Mouse (Mus musculus): ENCODE results near the gene Zfp213. TPM values are rescaled to one million over a fixed set of nuclear protein-coding genes. Genes with fewer than 3 reads are reported as not detected.

The Zfp213 gene
- polyA plus RNA-seq, 1 experiment = not detected

GRCm38 (mm10) chr17:23564368-23564715 lies 304 bp upstream of the Zfp213 start:
- Histone ChIP-seq H3K4me3 (ENCODE audit: insufficient read depth, low read depth, low read length) (peak overlapping the region; percentile 98), H3K4me1 (ENCODE audit: control insufficient read depth, insufficient read depth, low read length) (peaks cover 3% of the 10 kb centered on the region; the same call in 1 of the 2 replicates), H3K27ac (ENCODE audit: insufficient read depth, low read depth, low read length) (peak overlapping the region; percentile 84)
- TF ChIP-seq POLR2A (IDR thresholded peaks at IDR 0.05; ENCODE audit: insufficient read depth, low read depth, low read length) = no peak
- TF ChIP-seq CTCF (IDR thresholded peaks at IDR 0.05; ENCODE audit: insufficient read depth, low read depth, low read length) = no peak
- WGBS = 0% methylated on average over 8 of the region's 8 CpGs

GRCm38 (mm10) chr17:23559767-23560166 lies 4.3 kb downstream of the Zfp213 start:
- Histone ChIP-seq H3K4me3 (ENCODE audit: insufficient read depth, low read depth, low read length) (no peak overlapping the region), H3K27ac (ENCODE audit: insufficient read depth, low read depth, low read length) (no peak overlapping the region), H3K4me1 (ENCODE audit: control insufficient read depth, insufficient read depth, low read length) (peaks cover 3% of the 10 kb centered on the region; the same call in 1 of the 2 replicates)
- TF ChIP-seq POLR2A (IDR thresholded peaks at IDR 0.05; ENCODE audit: insufficient read depth, low read depth, low read length) (no peak), CTCF (IDR thresholded peaks at IDR 0.05; ENCODE audit: insufficient read depth, low read depth, low read length) (no peak)
- WGBS = 50% methylated on average over 11 of the region's 11 CpGs

GRCm38 (mm10) chr17:23555243-23555916 lies 8.7 kb downstream of the Zfp213 start:
- TF ChIP-seq CTCF (IDR thresholded peaks at IDR 0.05; ENCODE audit: insufficient read depth, low read depth, low read length) = no peak
- no peak for TF ChIP-seq POLR2A (IDR thresholded peaks at IDR 0.05; ENCODE audit: insufficient read depth, low read depth, low read length)
- 78% methylated on average over 7 of the region's 7 CpGs for WGBS

GRCm38 (mm10) chr17:23554321-23554720 lies 9.7 kb downstream of the Zfp213 start:
- TF ChIP-seq POLR2A (IDR thresholded peaks at IDR 0.05; ENCODE audit: insufficient read depth, low read depth, low read length) = no peak
- TF ChIP-seq CTCF (IDR thresholded peaks at IDR 0.05; ENCODE audit: insufficient read depth, low read depth, low read length) = no peak
- peaks cover 3% of the 10 kb centered on the region; the same call in 1 of the 2 replicates for H3K4me1 ChIP-seq (ENCODE audit: control insufficient read depth, insufficient read depth, low read length)
- no peak overlapping the region for H3K27ac ChIP-seq (ENCODE audit: insufficient read depth, low read depth, low read length)
- no peak overlapping the region for H3K4me3 ChIP-seq (ENCODE audit: insufficient read depth, low read depth, low read length)

More at GRCm38 (mm10) chr17:23555243-23555916, 8.7 kb downstream of the Zfp213 start:
- no peak overlapping the region for H3K27ac ChIP-seq (ENCODE audit: insufficient read depth, low read depth, low read length)
- H3K4me1 ChIP-seq (ENCODE audit: control insufficient read depth, insufficient read depth, low read length) = peaks cover 6% of the 10 kb centered on the region; the same call in 1 of the 2 replicates
- H3K4me3 ChIP-seq (ENCODE audit: insufficient read depth, low read depth, low read length) = no peak overlapping the region

- H3K4me1 ChIP-seq (ENCODE audit: control insufficient read depth, insufficient read depth, low read length) = peaks cover 3% of the 10 kb centered on the region; the same call in 1 of the 2 replicates
- 72% methylated on average over 1 of the region's 1 CpGs for WGBS
- no peak overlapping the region for H3K27ac ChIP-seq (ENCODE audit: insufficient read depth, low read depth, low read length)
- no peak overlapping the region for H3K4me3 ChIP-seq (ENCODE audit: insufficient read depth, low read depth, low read length)
- TF ChIP-seq POLR2A (IDR thresholded peaks at IDR 0.05; ENCODE audit: insufficient read depth, low read depth, low read length) = no peak
- TF ChIP-seq CTCF (IDR thresholded peaks at IDR 0.05; ENCODE audit: insufficient read depth, low read depth, low read length) = no peak
These were observed 10.4 kb downstream of the Zfp213 start for GRCm38 (mm10) chr17:23553634-23554120.

- Histone ChIP-seq H3K4me1 (ENCODE audit: control insufficient read depth, insufficient read depth, low read length) (peaks cover 3% of the 10 kb centered on the region; the same call in 1 of the 2 replicates), H3K4me3 (ENCODE audit: insufficient read depth, low read depth, low read length) (no peak overlapping the region), H3K27ac (ENCODE audit: insufficient read depth, low read depth, low read length) (no peak overlapping the region)
- 86% methylated on average over 8 of the region's 8 CpGs for WGBS
- TF ChIP-seq CTCF (IDR thresholded peaks at IDR 0.05; ENCODE audit: insufficient read depth, low read depth, low read length) (no peak), POLR2A (IDR thresholded peaks at IDR 0.05; ENCODE audit: insufficient read depth, low read depth, low read length) (no peak)
These were observed 11.0 kb downstream of the Zfp213 start for GRCm38 (mm10) chr17:23552896-23553633.

- TF ChIP-seq POLR2A (IDR thresholded peaks at IDR 0.05; ENCODE audit: insufficient read depth, low read depth, low read length) (no peak), CTCF (IDR thresholded peaks at IDR 0.05; ENCODE audit: insufficient read depth, low read depth, low read length) (no peak)
- WGBS = 65% methylated on average over 5 of the region's 5 CpGs
These were observed 12.1 kb downstream of the Zfp213 start for GRCm38 (mm10) chr17:23551963-23552362.

GRCm38 (mm10) chr17:23551416-23551815 lies 12.6 kb downstream of the Zfp213 start:
- Histone ChIP-seq H3K4me1 (ENCODE audit: control insufficient read depth, insufficient read depth, low read length) (peaks cover 3% of the 10 kb centered on the region; the same call in 1 of the 2 replicates), H3K4me3 (ENCODE audit: insufficient read depth, low read depth, low read length) (0 out of 2 replicates have a peak overlapping the region, but pooled peaks have one; percentile 95), H3K27ac (ENCODE audit: insufficient read depth, low read depth, low read length) (peak overlapping the region; percentile 62; the same call in 1 of the 2 replicates)
- TF ChIP-seq CTCF (IDR thresholded peaks at IDR 0.05; ENCODE audit: insufficient read depth, low read depth, low read length) (no peak), POLR2A (IDR thresholded peaks at IDR 0.05; ENCODE audit: insufficient read depth, low read depth, low read length) (no peak)

More at GRCm38 (mm10) chr17:23551963-23552362, 12.1 kb downstream of the Zfp213 start:
- Histone ChIP-seq H3K4me1 (ENCODE audit: control insufficient read depth, insufficient read depth, low read length) (peaks cover 3% of the 10 kb centered on the region; the same call in 1 of the 2 replicates), H3K4me3 (ENCODE audit: insufficient read depth, low read depth, low read length) (no peak overlapping the region), H3K27ac (ENCODE audit: insufficient read depth, low read depth, low read length) (no peak overlapping the region; the same call in 1 of the 2 replicates)

- Histone ChIP-seq H3K4me3 (ENCODE audit: insufficient read depth, low read depth, low read length) (peak overlapping the region; percentile 95), H3K4me1 (ENCODE audit: control insufficient read depth, insufficient read depth, low read length) (peaks cover 3% of the 10 kb centered on the region; the same call in 1 of the 2 replicates), H3K27ac (ENCODE audit: insufficient read depth, low read depth, low read length) (peak overlapping the region; percentile 62)
- WGBS = under 1% methylated on average over 15 of the region's 15 CpGs
- TF ChIP-seq CTCF (IDR thresholded peaks at IDR 0.05; ENCODE audit: insufficient read depth, low read depth, low read length) = no peak
- TF ChIP-seq POLR2A (IDR thresholded peaks at IDR 0.05; ENCODE audit: insufficient read depth, low read depth, low read length) = no peak
These were observed 13.2 kb downstream of the Zfp213 start for GRCm38 (mm10) chr17:23550856-23551255.

Data from olfactory bulb, adult 2 months (tissue).